Mouse (Mus musculus) heart, embryonic 15.5 days (tissue): ENCODE measurements around the gene Gm21627. TPM values are rescaled to one million over a fixed set of nuclear protein-coding genes. Genes with fewer than 3 reads are reported as not detected.
"Not testable (repeated sequence)": the region's sequence is repeated elsewhere in the genome, so short reads cannot be mapped to it uniquely, and the experiment has no call there.

Source experiments
- ATAC-seq: fragments of 200-750 bp; cut with Nextera tagmentation; replicated peaks from 2 replicates; pipeline ENCODE4 v1.8.0; 2017; ENCODE audit warnings: low read depth, moderate TSS enrichment; ENCODE audit not compliant: insufficient number of reproducible peaks, insufficient read depth, low FRiP score
- H3K27ac ChIP-seq: fragments of 300-500 bp; sonication (generic); 2 replicates; pipeline ENCODE4 v1.5.1; 2015; ENCODE audit warnings: mild to moderate bottlenecking, inconsistent platforms
- H3K27me3 ChIP-seq: fragments of 300-500 bp; sonication (generic); 2 replicates; pipeline ENCODE4 v1.6.1; 2015; ENCODE audit warnings: inconsistent platforms
- H3K36me3 ChIP-seq: fragments of 300-500 bp; sonication (generic); 2 replicates; pipeline ENCODE4 v1.6.1; 2015; ENCODE audit warnings: mild to moderate bottlenecking, inconsistent platforms
- H3K4me1 ChIP-seq: fragments of 300-500 bp; sonication (generic); replicated peaks from 2 replicates; pipeline ENCODE4 v1.6.1; 2015; ENCODE audit warnings: inconsistent platforms
- H3K4me2 ChIP-seq: fragments of 300-500 bp; sonication (generic); 2 replicates; pipeline ENCODE4 v1.6.1; 2015; ENCODE audit warnings: inconsistent platforms, mild to moderate bottlenecking, moderate library complexity
- H3K4me3 ChIP-seq: fragments of 300-500 bp; sonication (generic); 2 replicates; pipeline ENCODE4 v1.5.1; 2015; ENCODE audit warnings: mild to moderate bottlenecking, inconsistent platforms
- H3K9ac ChIP-seq: fragments of 300-500 bp; sonication (generic); 2 replicates; pipeline ENCODE4 v1.6.1; 2015; ENCODE audit warnings: mild to moderate bottlenecking, inconsistent platforms
- H3K9me3 ChIP-seq: fragments of 300-500 bp; sonication (generic); replicated peaks from 2 replicates; pipeline ENCODE4 v1.6.1; 2016; ENCODE audit warnings: inconsistent platforms
- WGBS: fragments of 180-500 bp; shearing (Covaris S2); methylation state at CpG from one replicate; pipeline ENCODE4 v1.1.7; 2015; ENCODE audit warnings: mixed read lengths; 5-methylcytosine and 5-hydroxymethylcytosine counted together
- polyA plus RNA-seq: library from polyadenylated mRNA; unstranded; fragments of >200 nt; fragmentation: Nextera tagmentation; extraction: Ambion mirVana; gene quantifications from 2 replicates; pipeline ENCODE4 v1.2.1, GENCODE M21; 2015

Gene Gm21627
- polyA plus RNA-seq: not detected in 2 replicates

- not testable (repeated sequence) for H3K27ac ChIP-seq, H3K4me2 ChIP-seq, H3K27me3 ChIP-seq, ATAC-seq, H3K4me3 ChIP-seq, H3K9ac ChIP-seq, H3K4me1 ChIP-seq, H3K9me3 ChIP-seq, H3K36me3 ChIP-seq
- no CpG with 5 or more reads among the region's 6 CpGs for WGBS
Observed at GRCm38 (mm10) chrY:63228127-63228526, at the start of gene Gm21627. Gm21627 (plus strand) TSS chrY:63228427.
